Mouse (Mus musculus) bone marrow, adult 2 months (tissue): ENCODE measurements at regions not wholly inside any gene's neighbourhood (a gene's known extent, or its start where the extent isn't known, plus 50 kb on each side); places are given as distances from the start of the nearest gene placed in this dataset.

Experiments
- CTCF ChIP-seq: fragments of 200-500 bp; IDR thresholded peaks from 2 replicates; pipeline ENCODE4 v1.5.1; 2011; ENCODE audit warnings: low read length, control low read depth; ENCODE audit not compliant: control insufficient read depth, insufficient read depth
- POLR2A ChIP-seq: fragments of 200-500 bp; IDR thresholded peaks from 2 replicates; pipeline ENCODE4 v1.6.1; 2011; ENCODE audit warnings: low read depth, mild to moderate bottlenecking, control low read depth, low read length, borderline replicate concordance; ENCODE audit not compliant: control insufficient read depth

- TF ChIP-seq POLR2A (no peak), CTCF (no peak)
Measured at GRCm38 (mm10) chr3:52821450-52821849, 195.6 kb downstream of the Cog6 start.
